Mouse (Mus musculus) G1E (cell line): ENCODE results near the gene Gm14862. TPM values are rescaled to one million over a fixed set of nuclear protein-coding genes. Genes with fewer than 3 reads are reported as not detected.
"Not testable (repeated sequence)": the region's sequence is repeated elsewhere in the genome, so short reads cannot be mapped to it uniquely, and the experiment has no call there.

Experiments
- ATAC-seq: 2 replicates; pipeline ENCODE4 v1.8.0; 2016; ENCODE audit warnings: mild to moderate bottlenecking; ENCODE audit not compliant: insufficient number of reproducible peaks, poor library complexity, low FRiP score, severe bottlenecking; ENCODE audit errors: extremely low read depth
- DNase-seq: peaks from one replicate; pipeline ENCODE4 v3.0.0; 2012; ENCODE audit warnings: low spot score
- H3K27me3 ChIP-seq: 2 replicates; pipeline ENCODE4 v1.6.1; 2012; ENCODE audit warnings: mild to moderate bottlenecking, low read length, inconsistent platforms; ENCODE audit not compliant: insufficient read depth
- H3K36me3 ChIP-seq: replicated peaks from 2 replicates; pipeline ENCODE3; 2012; ENCODE audit warnings: mild to moderate bottlenecking, inconsistent platforms
- H3K4me1 ChIP-seq: 2 replicates; pipeline ENCODE4 v1.6.1; 2012; ENCODE audit warnings: low read depth, low read length, inconsistent platforms, mixed read lengths; ENCODE audit not compliant: insufficient read depth
- H3K4me3 ChIP-seq: 2 replicates; pipeline ENCODE4 v1.5.1; 2012; ENCODE audit warnings: low read depth, mild to moderate bottlenecking, inconsistent platforms, low read length, moderate library complexity, mixed read lengths
- H3K9me3 ChIP-seq: replicated peaks from 2 replicates; pipeline ENCODE4 v1.6.1; 2012; ENCODE audit warnings: inconsistent platforms
- CTCF ChIP-seq: IDR thresholded peaks from 2 replicates; pipeline ENCODE4 v1.5.1; 2012; ENCODE audit warnings: low read depth, low read length, inconsistent platforms, mixed read lengths
- GATA1 ChIP-seq: IDR thresholded peaks from 2 replicates; pipeline ENCODE4 v1.6.1; 2012; ENCODE audit warnings: borderline replicate concordance, low read length, inconsistent platforms, mixed read lengths
- GATA2 ChIP-seq: IDR thresholded peaks from 2 replicates; pipeline ENCODE4 v1.6.1; 2012; ENCODE audit warnings: low read depth, low read length, inconsistent platforms, borderline replicate concordance
- POLR2AphosphoS5 ChIP-seq: IDR thresholded peaks from 2 replicates; pipeline ENCODE4 v1.6.1; 2012; ENCODE audit warnings: low read depth, low read length, inconsistent platforms; ENCODE audit not compliant: insufficient replicate concordance
- TAL1 ChIP-seq: conservative IDR thresholded peaks from 2 replicates; pipeline ENCODE4 v1.6.1; 2012; ENCODE audit warnings: low read depth, low read length, inconsistent platforms, mixed read lengths
- polyA plus RNA-seq: library from polyadenylated mRNA; stranded (reverse); fragments of >175 nt; gene quantifications from 2 replicates; pipeline ENCODE4 v1.2.3, GENCODE M21; 2012
- total RNA-seq, 2 experiments: library from RNA; stranded (forward) in 1 of 2; stranded (reverse) in 1 of 2; fragments of 200-1000 nt in 1 of 2; fragments of >200 nt in 1 of 2; fragmentation: Nextera tagmentation in 1 of 2; gene quantifications; 2 replicates each; pipeline ENCODE4 v1.2.3; 2014 to 2017

Gm14862 gene
- total RNA-seq (2014; fragmentation: Nextera tagmentation) (not detected in 2 replicates), total RNA-seq (2017) (not detected in 2 replicates), polyA plus RNA-seq (not detected in 2 replicates)

DNA sequence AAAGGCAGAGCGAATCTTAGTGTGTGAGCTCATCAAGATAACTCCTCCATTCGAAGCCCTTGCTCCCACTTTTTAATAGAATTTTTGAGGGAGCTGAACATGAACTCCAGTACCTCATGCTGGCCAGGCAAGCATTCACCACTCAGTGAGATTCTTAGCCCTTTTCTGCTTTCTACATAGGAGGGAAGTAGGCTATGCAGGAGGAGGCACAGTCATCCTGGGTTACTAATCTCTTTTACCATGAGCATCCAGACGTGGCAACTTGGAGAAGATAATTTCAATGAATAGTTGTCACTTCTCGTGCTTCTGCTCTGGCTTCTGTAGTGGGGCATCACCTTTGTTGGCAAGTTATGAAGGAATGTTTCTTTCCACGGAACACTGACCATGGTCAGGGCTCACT lies at the start of gene Gm14862:
Gene Gm14862 (minus strand): TSS at position 134 of the 400 bp plus-strand sequence.
- Histone ChIP-seq H3K9me3 (no peaks in the 10 kb centered on the region), H3K27me3 (no peaks in the 10 kb centered on the region), H3K36me3 (no peaks in the 10 kb centered on the region), H3K4me3 (no peak within 1 kb of the TSS), H3K4me1 (peaks cover 19% of the 10 kb centered on the region)
- ATAC-seq, result peak; percentile 58; the same call in 1 of the 2 replicates
- TF ChIP-seq TAL1, result 0 out of 2 replicates have a peak, but pooled peaks have one; percentile 10
- TF ChIP-seq POLR2AphosphoS5, result no peak
- no peak for TF ChIP-seq GATA1
- no peak for TF ChIP-seq GATA2
- DNase-seq, result no peak

DNA sequence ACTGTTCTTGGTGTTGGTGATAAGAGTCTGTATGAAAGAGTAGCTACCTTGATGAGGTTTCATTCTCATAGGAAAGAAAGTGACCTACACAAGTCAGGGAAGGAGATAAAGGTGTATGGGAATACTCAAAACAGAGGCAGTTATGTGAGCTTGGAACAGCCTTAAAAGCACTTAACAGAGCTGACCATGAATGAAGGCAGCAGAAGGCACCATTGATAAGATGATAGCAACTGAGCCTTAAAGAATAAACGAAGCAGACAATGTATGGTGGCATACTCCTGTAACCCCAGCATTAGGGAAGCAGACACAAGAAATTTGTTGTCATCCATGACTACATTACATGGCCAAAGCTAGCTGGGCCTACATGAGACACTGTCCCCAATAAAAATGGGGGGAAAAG lies 46.8 kb upstream of the Gm14862 start:
- Histone ChIP-seq H3K4me1 (peaks cover 14% of the 10 kb centered on the region; the same call in 1 of the 2 replicates), H3K27me3 (no peaks in the 10 kb centered on the region), H3K4me3 (no peak overlapping the region), H3K36me3 (peaks cover 21% of the 10 kb centered on the region), H3K9me3 (no peaks in the 10 kb centered on the region)
- no peak for ATAC-seq
- no peak for DNase-seq
- no peak for TF ChIP-seq CTCF
- TF ChIP-seq TAL1, result peak; percentile 20; the same call in 1 of the 2 replicates

DNA sequence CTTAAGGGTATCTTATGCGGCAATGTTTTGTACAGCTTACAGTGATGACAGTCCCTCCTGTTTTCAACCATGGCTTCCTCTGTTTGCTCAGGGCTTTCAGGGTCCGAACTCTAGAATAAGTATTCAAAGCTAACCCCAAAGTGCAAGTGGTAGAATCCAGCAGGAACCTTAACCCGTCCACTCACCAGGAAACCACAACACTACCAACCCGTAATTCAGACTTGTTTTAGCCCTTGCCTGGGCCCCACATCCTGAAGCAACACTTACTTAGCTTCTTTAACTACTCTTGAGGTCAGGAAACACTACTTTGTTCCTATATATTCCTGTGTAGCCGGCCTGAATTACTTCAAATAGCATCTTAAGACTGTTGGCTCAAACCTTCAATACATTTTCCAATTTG lies 46.1 kb upstream of the Gm14862 start:
- Histone ChIP-seq H3K4me3 (no peak overlapping the region), H3K4me1 (peaks cover 17% of the 10 kb centered on the region; the same call in 1 of the 2 replicates), H3K36me3 (peaks cover 17% of the 10 kb centered on the region), H3K27me3 (no peaks in the 10 kb centered on the region), H3K9me3 (no peaks in the 10 kb centered on the region)
- DNase-seq (no peak), ATAC-seq (no peak)
- TF ChIP-seq POLR2AphosphoS5 (no peak), GATA2 (no peak), GATA1 (no peak), CTCF (no peak), TAL1 (no peak)

DNA sequence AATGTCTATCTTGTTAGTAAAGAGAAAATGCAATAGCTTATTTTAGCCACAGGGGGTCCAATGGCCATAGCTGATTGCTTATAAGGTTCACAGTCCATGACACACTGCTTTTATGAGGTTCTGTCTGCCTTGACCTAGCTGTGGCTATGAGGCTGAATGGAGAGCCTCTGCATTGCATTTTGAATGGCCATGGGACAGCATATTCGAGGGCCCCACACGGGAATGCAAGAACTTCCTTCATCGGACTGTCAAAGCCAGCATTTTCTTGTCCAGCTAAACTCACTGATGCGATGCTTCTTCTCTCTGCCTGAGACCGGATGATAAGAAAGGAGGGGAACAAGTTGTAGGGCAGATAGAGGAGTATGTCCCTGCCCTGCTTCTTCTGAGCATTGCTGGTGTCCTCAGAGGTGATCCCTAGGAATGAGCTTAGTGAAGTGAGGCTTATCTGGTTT lies 41.7 kb upstream of the Gm14862 start:
- peak; percentile 85 for ATAC-seq
- Histone ChIP-seq H3K4me1 (peaks cover 13% of the 10 kb centered on the region; the same call in 1 of the 2 replicates), H3K27me3 (no peaks in the 10 kb centered on the region), H3K4me3 (peak overlapping the region; percentile 9; the same call in 1 of the 2 replicates), H3K36me3 (peaks cover 6% of the 10 kb centered on the region), H3K9me3 (no peaks in the 10 kb centered on the region)
- TF ChIP-seq CTCF, result no peak
- peak; percentile 56 for TF ChIP-seq TAL1
- no peak for DNase-seq

DNA sequence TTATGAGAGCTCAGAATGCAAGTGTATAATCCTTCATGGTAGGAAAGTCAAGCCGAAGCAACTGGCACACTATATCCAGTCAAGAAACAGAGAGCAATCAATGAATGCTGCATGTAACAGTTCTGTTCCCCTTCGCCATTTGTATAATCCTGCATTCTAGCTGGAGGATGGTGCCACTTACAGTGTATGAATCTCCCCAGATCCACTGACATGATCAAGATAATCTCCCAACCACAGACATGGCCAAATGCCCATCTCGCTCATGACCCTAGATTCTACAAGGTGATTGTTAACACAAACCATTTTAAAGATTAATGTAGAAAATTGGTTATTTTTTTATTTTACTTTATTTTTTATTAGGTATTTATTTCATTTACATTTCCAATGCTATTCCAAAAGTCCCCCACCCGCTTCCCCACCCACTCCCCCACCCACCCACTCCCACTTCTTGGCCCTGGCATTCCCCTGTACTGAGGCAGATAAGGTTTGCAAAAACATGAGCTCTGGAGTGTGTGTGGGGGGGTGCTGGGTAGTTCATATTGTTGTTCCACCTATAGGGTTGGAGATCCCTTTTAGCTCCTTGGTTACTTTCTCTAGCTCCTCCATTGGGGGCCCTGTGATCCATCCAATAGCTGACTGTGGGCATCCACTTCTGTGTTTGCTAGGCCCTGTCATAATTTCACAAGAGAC lies 36.6 kb upstream of the Gm14862 start:
- ATAC-seq, result not testable (repeated sequence)

DNA sequence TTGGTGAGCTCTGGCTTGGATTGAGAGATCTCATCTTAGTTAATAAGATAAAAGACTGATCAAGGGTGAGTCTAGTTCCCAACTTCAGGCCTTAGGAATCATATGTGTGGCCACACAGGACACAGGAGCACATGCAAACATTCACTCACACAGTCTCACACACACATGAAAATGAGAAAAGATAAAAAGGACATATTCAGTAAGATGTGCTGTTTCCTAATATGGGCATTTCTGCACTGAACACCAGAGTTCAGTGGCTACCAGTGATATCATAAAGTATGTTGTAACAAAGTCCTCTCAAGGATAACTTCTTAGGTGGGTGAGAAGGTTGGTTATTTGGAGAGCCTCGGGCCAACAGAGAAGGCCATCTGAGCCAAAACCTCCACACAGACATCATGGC lies 26.8 kb upstream of the Gm14862 start, which contains the start of gene H2al1m:
Gene H2al1m (plus strand): TSS at position 301 of the 400 bp plus-strand sequence.
- DNase-seq, H3K27me3 ChIP-seq, H3K4me3 ChIP-seq, H3K4me1 ChIP-seq, ATAC-seq, H3K36me3 ChIP-seq, H3K9me3 ChIP-seq: not testable (repeated sequence)

More for the DNA sequence above, 36.6 kb upstream of the Gm14862 start:
- DNase-seq, H3K4me1 ChIP-seq, H3K27me3 ChIP-seq, H3K36me3 ChIP-seq, H3K4me3 ChIP-seq, H3K9me3 ChIP-seq: not testable (repeated sequence)

DNA sequence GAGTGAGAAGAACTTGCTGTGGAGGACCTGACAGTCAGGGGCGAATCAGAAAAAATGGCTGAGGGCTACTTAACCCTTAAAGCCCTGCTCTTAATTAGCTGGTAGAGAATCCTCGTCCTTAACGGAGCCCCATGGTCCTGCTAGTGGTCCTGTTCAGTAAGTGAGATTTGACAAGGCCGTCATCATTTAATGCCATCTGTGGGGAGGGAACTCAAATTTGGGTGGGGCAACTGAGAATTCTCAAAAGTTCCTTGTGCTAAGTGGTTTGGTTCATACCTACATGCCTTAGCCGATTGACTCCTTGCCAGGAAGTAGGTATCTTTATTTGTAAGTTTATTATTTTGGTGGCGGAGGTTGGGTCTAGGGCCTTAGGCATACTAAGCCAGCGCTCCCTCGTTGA lies 17.6 kb upstream of the Gm14862 start:
- TF ChIP-seq GATA2 (no peak), TAL1 (no peak), POLR2AphosphoS5 (no peak), CTCF (no peak), GATA1 (no peak)
- Histone ChIP-seq H3K36me3 (no peaks in the 10 kb centered on the region), H3K4me3 (peak overlapping the region; percentile 88), H3K9me3 (no peaks in the 10 kb centered on the region), H3K27me3 (no peaks in the 10 kb centered on the region), H3K4me1 (peaks cover 15% of the 10 kb centered on the region)
- DNase-seq (no peak), ATAC-seq (no peak)
